Mouse (Mus musculus) ES-E14 (cell line): ENCODE measurements at regions not wholly inside any gene's neighbourhood (a gene's known extent, or its start where the extent isn't known, plus 50 kb on each side); places are given as distances from the start of the nearest gene placed in this dataset.

Experiments used
- CHD2 ChIP-seq: IDR thresholded peaks from 2 replicates; pipeline ENCODE4 v1.6.1; 2014; ENCODE audit warnings: mild to moderate bottlenecking, low read depth, low read length, inconsistent platforms
- HCFC1 ChIP-seq: IDR thresholded peaks from 2 replicates; pipeline ENCODE4 v1.6.1; 2012; ENCODE audit warnings: low read length, inconsistent platforms, borderline replicate concordance; ENCODE audit not compliant: insufficient read depth

- no peak for TF ChIP-seq CHD2
- TF ChIP-seq HCFC1, result no peak
Observed at GRCm38 (mm10) chr7:70092089-70092488, 274.4 kb downstream of the Nr2f2 start.
